ENCODE assay signal across 8 mouse cellular contexts in genomic region chr7:30231669-30232454, GRCm38 (mm10). TPM values are rescaled to one million over a fixed set of nuclear protein-coding genes. Genes with fewer than 3 reads are reported as not detected.
DNase-seq lines count a peak whose midpoint lies in the region; ATAC-seq lines count a peak whose summit lies in the region.

Gene Polr2i, plus strand, starts transcription at chr7:30231948.
Gene Tbcb, minus strand, starts transcription at chr7:30232272.

- DNase-seq in B cell, adult 2 months = peak; percentile 95 to 96
- peak; percentile 100 for DNase-seq in brain, adult 2 months (ENCODE audit: low read depth, low spot score)
- DNase-seq in heart, embryonic 10.5 days (ENCODE audit: low spot score) = peak; percentile 99
- peak; percentile 97 for DNase-seq in liver
- DNase-seq in spleen, postnatal 4 days (ENCODE audit: low spot score in 2 of 2) = peak; percentile 94 to 98

- peak within 1 kb of the TSS; percentile 91 for H3K27ac ChIP-seq in heart, embryonic 10.5 days
- peak within 1 kb of the TSS; percentile 97 for H3K27ac ChIP-seq in kidney, embryonic 15.5 days

- ATAC-seq in erythroblast, adult 5-6 weeks (replicated peaks; ENCODE audit: low FRiP score, poor library complexity, severe bottlenecking) = peak; percentile 94
- peak; percentile 94 for ATAC-seq in kidney, embryonic 15.5 days (replicated peaks; ENCODE audit: low FRiP score)
- peak; percentile 94 for ATAC-seq in monocyte, adult 5-6 weeks (replicated peaks; ENCODE audit: insufficient number of reproducible peaks, low FRiP score, low TSS enrichment, poor library complexity, severe bottlenecking)

- peaks cover 21% of the 10 kb centered on the region for H3K4me1 ChIP-seq in heart, embryonic 10.5 days
- peaks cover 22% of the 10 kb centered on the region for H3K4me1 ChIP-seq in kidney, embryonic 15.5 days

- peak within 1 kb of the TSS; percentile 80 for H3K4me3 ChIP-seq in heart, embryonic 10.5 days
- peak within 1 kb of the TSS; percentile 83 for H3K4me3 ChIP-seq in kidney, embryonic 15.5 days (replicated peaks)

- H3K9ac ChIP-seq in kidney, embryonic 15.5 days = peak within 1 kb of the TSS; percentile 77

- H3K9me3 ChIP-seq in heart, embryonic 10.5 days = no peaks in the 10 kb centered on the region
- H3K9me3 ChIP-seq in kidney, embryonic 15.5 days (replicated peaks) = no peaks in the 10 kb centered on the region

- peak within 1 kb of the TSS; percentile 84 for H3K4me2 ChIP-seq in kidney, embryonic 15.5 days

- WGBS in heart, embryonic 10.5 days = under 1% methylated on average over 67 of the region's 67 CpGs
- under 1% methylated on average over 67 of the region's 67 CpGs for WGBS in kidney, embryonic 15.5 days

- H3K36me3 ChIP-seq in heart, embryonic 10.5 days = peaks cover 48% of the 10 kb centered on the region
- peaks cover 53% of the 10 kb centered on the region for H3K36me3 ChIP-seq in kidney, embryonic 15.5 days

- H3K27me3 ChIP-seq in heart, embryonic 10.5 days (ENCODE audit: insufficient read depth, poor library complexity, severe bottlenecking) = no peaks in the 10 kb centered on the region
- no peaks in the 10 kb centered on the region for H3K27me3 ChIP-seq in kidney, embryonic 15.5 days

RNA-seq across cellular contexts. Expression of gene Polr2i, which starts in this region (rescaled TPM):
- total RNA-seq in erythroblast, adult 5-6 weeks (2015; ENCODE audit: low replicate concordance) = 9.8 and 22.1 TPM in 2 replicates
- 11.0 and 12.6 TPM in 2 replicates for total RNA-seq in erythroblast, adult 5-6 weeks (2017; ENCODE audit: low replicate concordance)
- 122 and 127 TPM in 2 replicates for polyA plus RNA-seq in heart, embryonic 10.5 days (2016; fragmentation: Nextera tagmentation; extraction: Ambion mirVana)
- polyA plus RNA-seq in kidney, embryonic 15.5 days (2015; fragmentation: Nextera tagmentation; extraction: Ambion mirVana) = 148 and 152 TPM in 2 replicates
- total RNA-seq in monocyte, adult 5-6 weeks (2017) = 29.5 to 52.1 TPM (median 49.3 TPM) in 3 replicates

RNA-seq across cellular contexts. Expression of gene Tbcb, which starts in this region (rescaled TPM):
- total RNA-seq in erythroblast, adult 5-6 weeks (2015; ENCODE audit: low replicate concordance) = 36.4 and 38.6 TPM in 2 replicates
- 6.3 and 11.7 TPM in 2 replicates for total RNA-seq in erythroblast, adult 5-6 weeks (2017; ENCODE audit: low replicate concordance)
- 212 and 246 TPM in 2 replicates for polyA plus RNA-seq in heart, embryonic 10.5 days (2016; fragmentation: Nextera tagmentation; extraction: Ambion mirVana)
- polyA plus RNA-seq in kidney, embryonic 15.5 days (2015; fragmentation: Nextera tagmentation; extraction: Ambion mirVana) = 174 and 190 TPM in 2 replicates
- total RNA-seq in monocyte, adult 5-6 weeks (2017) = 32.7 to 60.7 TPM (median 37.0 TPM) in 3 replicates

Comparison
In these comparisons a context has a peak if more than half of its experiments do, and no peak if none do; other contexts are left out.
1. Peak in every context shown above with its lines: DNase-seq, ATAC-seq, H3K4me3 ChIP-seq and H3K27ac ChIP-seq.